8 mouse cellular contexts compared by ENCODE assay signal in the genomic region with DNA sequence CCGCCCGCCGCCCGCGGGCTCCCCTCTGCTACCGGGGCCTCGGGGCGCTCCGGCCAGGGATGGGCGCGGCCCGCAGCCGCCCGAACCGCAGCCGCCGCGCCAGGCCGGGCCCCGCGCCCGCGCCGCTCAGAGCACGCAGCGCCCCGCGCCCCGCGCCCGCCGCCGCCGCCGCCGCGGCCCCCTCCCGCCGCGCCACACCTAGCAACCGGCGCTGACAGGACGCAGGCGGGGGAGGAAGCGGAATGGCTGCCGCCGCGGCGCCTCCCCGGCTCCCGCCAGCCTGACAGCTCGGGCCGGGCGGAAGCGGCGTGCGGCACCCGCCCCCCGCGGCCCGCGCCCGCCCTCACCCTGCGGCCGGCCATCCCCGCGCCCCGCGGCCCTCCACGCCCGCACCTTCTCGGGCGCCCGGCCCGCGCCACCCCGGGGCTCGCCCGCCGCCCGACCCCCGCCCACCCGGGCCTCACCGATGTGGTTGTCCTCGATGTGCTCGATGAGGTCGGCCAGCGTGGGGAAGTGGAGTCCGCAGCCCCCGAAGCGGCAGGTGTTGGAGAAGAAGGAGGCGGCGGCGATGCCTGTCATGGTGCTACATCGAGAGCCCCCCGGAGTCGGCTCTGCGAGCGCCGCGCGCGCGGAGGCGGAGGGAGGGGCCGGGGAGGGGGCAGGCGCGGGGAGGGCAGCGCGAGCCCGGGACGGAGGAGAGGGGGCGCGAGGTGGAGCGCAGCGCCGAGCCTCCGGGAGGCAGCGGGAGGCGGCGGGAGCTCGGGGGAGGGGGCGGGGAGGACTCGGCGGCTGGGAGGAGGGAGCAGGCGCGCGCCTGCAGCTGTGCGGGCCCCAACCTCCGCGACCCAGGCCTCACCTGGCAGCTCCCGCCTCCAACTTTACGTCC. TPM values are rescaled to one million over a fixed set of nuclear protein-coding genes. Genes with fewer than 3 reads are reported as not detected.
DNase-seq lines count a peak whose midpoint lies in the region; ATAC-seq and TF ChIP-seq lines count a peak whose summit lies in the region.

A gene (minus strand): TSS at position 643 of the 886 bp plus-strand sequence.

- TF ChIP-seq POLR2A in cortical plate, adult 2 months (IDR thresholded peaks at IDR 0.05; ENCODE audit: extremely low read depth, insufficient read depth, low read length), result no peak

- H3K9me3 ChIP-seq in intestine, embryonic 15.5 days, result no peaks in the 10 kb centered on the region

- H3K36me3 ChIP-seq in intestine, embryonic 15.5 days, result no peaks in the 10 kb centered on the region

- H3K27ac ChIP-seq in cortical plate, adult 2 months (ENCODE audit: insufficient read depth, low read length), result peak within 1 kb of the TSS; percentile 90
- no peak within 1 kb of the TSS for H3K27ac ChIP-seq in intestine, embryonic 15.5 days

- H3K9ac ChIP-seq in intestine, embryonic 15.5 days, result peak within 1 kb of the TSS; percentile 67

- peak within 1 kb of the TSS; percentile 88 for H3K4me2 ChIP-seq in intestine, embryonic 15.5 days (replicated peaks)

- ATAC-seq in intestine, embryonic 15.5 days, result peak; percentile 81
- ATAC-seq in megakaryocyte-erythroid progenitor cell, adult 5-6 weeks (replicated peaks; ENCODE audit: low FRiP score, low TSS enrichment, poor library complexity, severe bottlenecking), result 0 out of 2 replicates have a peak, but pooled peaks have one; percentile 37
- no peak for ATAC-seq in monocyte, adult 5-6 weeks (replicated peaks; ENCODE audit: insufficient number of reproducible peaks, low FRiP score, low TSS enrichment, poor library complexity, severe bottlenecking)

- H3K27me3 ChIP-seq in intestine, embryonic 15.5 days (replicated peaks), result no peaks in the 10 kb centered on the region

- H3K4me1 ChIP-seq in cortical plate, adult 2 months (ENCODE audit: control insufficient read depth, insufficient read depth, low read length), result no peaks in the 10 kb centered on the region
- no peaks in the 10 kb centered on the region for H3K4me1 ChIP-seq in intestine, embryonic 15.5 days (replicated peaks)

- peak within 1 kb of the TSS; percentile 96 for H3K4me3 ChIP-seq in cortical plate, adult 2 months (ENCODE audit: insufficient read depth, low read length)
- peak within 1 kb of the TSS; percentile 73 for H3K4me3 ChIP-seq in intestine, embryonic 15.5 days (replicated peaks)

- no peak for TF ChIP-seq CTCF in cortical plate, adult 2 months (IDR thresholded peaks at IDR 0.05; ENCODE audit: extremely low read depth, insufficient read depth, low read length)

- intact Hi-C loops in left cerebral cortex, postnatal 4 days (cut with DNase I), result no loop called here

- under 1% methylated on average over 47 of the region's 133 CpGs for WGBS in intestine, embryonic 15.5 days

- DNase-seq in adrenal gland, adult 8-10 months, result peak; percentile 11
- peak; percentile 23 to 31 for DNase-seq in gastrocnemius, postnatal 4 days (ENCODE audit: low spot score in 2 of 2)
- peak; percentile 34 for DNase-seq in left cerebral cortex, postnatal 4 days
- peak; percentile 66 for DNase-seq in right cerebral cortex, postnatal 4 days

RNA-seq across cellular contexts. Expression of the gene that starts here (rescaled TPM):
- total RNA-seq in adrenal gland, adult 8-10 months (2022), result 1 to 10 TPM; 4.3 to 6.5 (median 5.2) TPM
- 18.3 and 19.3 TPM in 2 replicates for polyA plus RNA-seq in cortical plate, adult 2 months (2012; rRNA removed)
- 10 to 100 TPM; 10.7 to 11.6 TPM for total RNA-seq in gastrocnemius, postnatal 4 days (2021)
- polyA plus RNA-seq in intestine, embryonic 15.5 days (2015; fragmentation: Nextera tagmentation; extraction: Ambion mirVana), result 6.0 and 6.2 TPM in 2 replicates
- total RNA-seq in left cerebral cortex, postnatal 4 days (2021), result 10 to 100 TPM; 87.2 to 91.2 TPM
- not detected in 2 replicates for total RNA-seq in megakaryocyte-erythroid progenitor cell, adult 5-6 weeks (2014; fragmentation: Nextera tagmentation)
- total RNA-seq in megakaryocyte-erythroid progenitor cell, adult 5-6 weeks (2017), result not detected in 2 replicates
- total RNA-seq in monocyte, adult 5-6 weeks (2017), result 0.38 to 1.1 TPM (median 0.78 TPM) in 3 replicates

Comparison
In these comparisons a context has a peak if more than half of its experiments do, and no peak if none do; other contexts are left out.
1. RNA of the gene that starts here (total RNA-seq): 87.2 to 91.2 TPM in left cerebral cortex, postnatal 4 days; 10.7 to 11.6 TPM in gastrocnemius, postnatal 4 days, 4.3 to 6.5 TPM in adrenal gland, adult 8-10 months, 0.38 to 1.1 TPM in monocyte, adult 5-6 weeks and not detected in megakaryocyte-erythroid progenitor cell, adult 5-6 weeks; every median in the first group is over 4 times any median in the second.
2. Peak in ATAC-seq in megakaryocyte-erythroid progenitor cell, adult 5-6 weeks; RNA of the gene not detected or under 1 TPM.
3. DNase-seq: peak in every context shown above with its lines; median percentile 66 in right cerebral cortex, postnatal 4 days; 34 in left cerebral cortex, postnatal 4 days; 27 in gastrocnemius, postnatal 4 days; 11 in adrenal gland, adult 8-10 months.